Mouse (Mus musculus) testis, adult 2 months (tissue): Measurements from ENCODE around the gene Pparg. TPM values are rescaled to one million over a fixed set of nuclear protein-coding genes. Genes with fewer than 3 reads are reported as not detected.

Experiments used
- H3K27ac ChIP-seq: fragments of 200-500 bp; 2 replicates; pipeline ENCODE4 v1.5.1; 2012; ENCODE audit warnings: low read depth, low read length; ENCODE audit not compliant: control insufficient read depth, insufficient read depth
- H3K27me3 ChIP-seq: fragments of 200-500 bp; 2 replicates; pipeline ENCODE4 v1.6.1; 2012; ENCODE audit warnings: mild to moderate bottlenecking, low read length, moderate library complexity; ENCODE audit not compliant: control insufficient read depth, insufficient read depth
- H3K36me3 ChIP-seq: fragments of 200-500 bp; 2 replicates; pipeline ENCODE4 v1.6.1; 2012; ENCODE audit warnings: mild to moderate bottlenecking, low read length; ENCODE audit not compliant: control insufficient read depth, insufficient read depth
- H3K4me1 ChIP-seq: fragments of 200-500 bp; 2 replicates; pipeline ENCODE4 v1.6.1; 2012; ENCODE audit warnings: low read length; ENCODE audit not compliant: control insufficient read depth, insufficient read depth
- H3K4me3 ChIP-seq: fragments of 200-500 bp; 2 replicates; pipeline ENCODE4 v1.5.1; 2012; ENCODE audit warnings: low read depth, mild to moderate bottlenecking, low read length, moderate library complexity, mixed read lengths; ENCODE audit not compliant: control insufficient read depth
- CTCF ChIP-seq: fragments of 200-500 bp; IDR thresholded peaks from 2 replicates; pipeline ENCODE4 v1.5.1; 2012; ENCODE audit warnings: low read depth, mild to moderate bottlenecking, inconsistent platforms, low read length, moderate library complexity; ENCODE audit not compliant: control insufficient read depth, insufficient read depth, insufficient replicate concordance
- POLR2A ChIP-seq: fragments of 200-500 bp; IDR thresholded peaks from 2 replicates; pipeline ENCODE4 v1.6.1; 2012; ENCODE audit warnings: low read depth, mild to moderate bottlenecking, inconsistent platforms, low read length, moderate library complexity; ENCODE audit not compliant: control insufficient read depth
- polyA plus RNA-seq: library from polyadenylated mRNA; depleted of rRNA; stranded (reverse); fragments of >200 nt; gene quantifications from 2 replicates; pipeline ENCODE4 v1.2.3, GENCODE M21; 2012

Gene Pparg
- polyA plus RNA-seq, 1 experiment = 1.2 TPM

GRCm38 (mm10) chr6:115404354-115404753 is 43.6 kb downstream of the Pparg start:
- TF ChIP-seq POLR2A = no peak
- TF ChIP-seq CTCF = no peak
- Histone ChIP-seq H3K4me1 (no peaks in the 10 kb centered on the region), H3K27ac (no peak overlapping the region), H3K27me3 (no peaks in the 10 kb centered on the region), H3K36me3 (no peaks in the 10 kb centered on the region), H3K4me3 (no peak overlapping the region)

- H3K4me1 ChIP-seq = no peaks in the 10 kb centered on the region
- no peaks in the 10 kb centered on the region for H3K27me3 ChIP-seq
- H3K36me3 ChIP-seq = no peaks in the 10 kb centered on the region
- H3K27ac ChIP-seq = no peak overlapping the region
- TF ChIP-seq POLR2A = no peak
- no peak for TF ChIP-seq CTCF
- H3K4me3 ChIP-seq = no peak overlapping the region
Measured at GRCm38 (mm10) chr6:115411477-115411876, 50.7 kb downstream of the Pparg start.

GRCm38 (mm10) chr6:115418171-115418570 is 57.4 kb downstream of the Pparg start:
- H3K27me3 ChIP-seq = no peaks in the 10 kb centered on the region
- H3K4me1 ChIP-seq = no peaks in the 10 kb centered on the region
- TF ChIP-seq CTCF = no peak
- no peak for TF ChIP-seq POLR2A
- no peaks in the 10 kb centered on the region for H3K36me3 ChIP-seq
- no peak overlapping the region for H3K4me3 ChIP-seq
- no peak overlapping the region for H3K27ac ChIP-seq

GRCm38 (mm10) chr6:115418964-115419363 is 58.2 kb downstream of the Pparg start:
- Histone ChIP-seq H3K27ac (no peak overlapping the region), H3K4me1 (no peaks in the 10 kb centered on the region), H3K36me3 (no peaks in the 10 kb centered on the region), H3K27me3 (no peaks in the 10 kb centered on the region), H3K4me3 (no peak overlapping the region)
- TF ChIP-seq CTCF (no peak), POLR2A (no peak)

- H3K4me3 ChIP-seq = no peak overlapping the region
- H3K4me1 ChIP-seq = no peaks in the 10 kb centered on the region
- no peak for TF ChIP-seq CTCF
- no peak for TF ChIP-seq POLR2A
- H3K36me3 ChIP-seq = no peaks in the 10 kb centered on the region
- no peaks in the 10 kb centered on the region for H3K27me3 ChIP-seq
- no peak overlapping the region for H3K27ac ChIP-seq
Measured at GRCm38 (mm10) chr6:115420963-115421362, 60.2 kb downstream of the Pparg start.

- TF ChIP-seq CTCF (no peak), POLR2A (no peak)
- no peaks in the 10 kb centered on the region for H3K4me1 ChIP-seq
- no peaks in the 10 kb centered on the region for H3K36me3 ChIP-seq
- no peaks in the 10 kb centered on the region for H3K27me3 ChIP-seq
- no peak overlapping the region for H3K4me3 ChIP-seq
- H3K27ac ChIP-seq = no peak overlapping the region
Measured at GRCm38 (mm10) chr6:115421665-115422064, 60.9 kb downstream of the Pparg start.

- no peak overlapping the region for H3K27ac ChIP-seq
- no peak for TF ChIP-seq POLR2A
- no peak for TF ChIP-seq CTCF
- H3K27me3 ChIP-seq = no peaks in the 10 kb centered on the region
- H3K4me1 ChIP-seq = no peaks in the 10 kb centered on the region
- H3K4me3 ChIP-seq = no peak overlapping the region
- no peaks in the 10 kb centered on the region for H3K36me3 ChIP-seq
Measured at GRCm38 (mm10) chr6:115424433-115424832, 63.7 kb downstream of the Pparg start.

- H3K4me1 ChIP-seq = no peaks in the 10 kb centered on the region
- no peak overlapping the region for H3K27ac ChIP-seq
- H3K27me3 ChIP-seq = no peaks in the 10 kb centered on the region
- TF ChIP-seq POLR2A = no peak
- no peak for TF ChIP-seq CTCF
- no peaks in the 10 kb centered on the region for H3K36me3 ChIP-seq
- H3K4me3 ChIP-seq = no peak overlapping the region
Measured at GRCm38 (mm10) chr6:115432726-115433125, 72.0 kb downstream of the Pparg start.
